Mouse (Mus musculus) myocyte (in vitro differentiated cells): ENCODE measurements at regions not wholly inside any gene's neighbourhood (a gene's known extent, or its start where the extent isn't known, plus 50 kb on each side); places are given as distances from the start of the nearest gene placed in this dataset.

ENCODE experiments used
- REST ChIP-seq: IDR thresholded peaks from one replicate; pipeline ENCODE4 v1.6.1; 2011; ENCODE audit warnings: mild to moderate bottlenecking, control low read depth, moderate library complexity; ENCODE audit not compliant: insufficient read depth, insufficient read length
- USF1 ChIP-seq: IDR thresholded peaks from one replicate; pipeline ENCODE4 v1.6.1; 2011; ENCODE audit warnings: low read depth, mild to moderate bottlenecking, control low read depth, moderate library complexity

- no peak for TF ChIP-seq USF1
- TF ChIP-seq REST, result no peak
Measured at GRCm38 (mm10) chr9:30824056-30824625, 98.1 kb downstream of the Adamts15 start.
